In genomic region chr2:27125979-27126378, GRCm38 (mm10) we compare ENCODE assay signal across 9 mouse cellular contexts. TPM values are rescaled to one million over a fixed set of nuclear protein-coding genes. Genes with fewer than 3 reads are reported as not detected.
DNase-seq lines count a peak whose midpoint lies in the region; ATAC-seq and TF ChIP-seq lines count a peak whose summit lies in the region.
"Had no signal": no experiment of that assay in that cellular context is flagged by ENCODE, and none has a peak within 500 bp of the region (broad histone marks: within the 10 kb centered on the region; RNA-seq: fewer than 3 reads in every experiment).

No protein-coding gene starts in this region.

- peak; percentile 31 for DNase-seq in cerebellum, adult 11 months
- no peak for DNase-seq in cerebellum, adult 11-12 months
- DNase-seq in midbrain, embryonic 10.5 days (ENCODE audit: low spot score) = peak; percentile 49
- DNase-seq in brain, embryonic 14.5 days (ENCODE audit: low read depth) = no peak
- DNase-seq in heart, postnatal 14 days = peak; percentile 58 to 76
- DNase-seq in mesoderm, embryonic 11.5 days (ENCODE audit: low read depth, low spot score) = peak; percentile 60
- DNase-seq in thymus, postnatal 10 days (ENCODE audit: low spot score in 2 of 2) = peak; percentile 72 to 86

- intact Hi-C loops in heart, postnatal 14 days (cut with DNase I) = loop anchor here (2.0 to 5.0 kb wide), 2 partner anchors 66 to 109 kb away; no protein-coding TSS in a partner anchor

- TF ChIP-seq POLR2A in brain, embryonic 14.5 days (IDR thresholded peaks at IDR 0.05; ENCODE audit: borderline replicate concordance, extremely low read depth, insufficient read depth, insufficient read length, poor library complexity, severe bottlenecking) = no peak

- H3K9ac ChIP-seq in midbrain, embryonic 15.5 days = no peak overlapping the region
- H3K9ac ChIP-seq: hindbrain, embryonic 15.5 days had no signal

- TF ChIP-seq CTCF in brain, embryonic 14.5 days (IDR thresholded peaks at IDR 0.05; ENCODE audit: borderline replicate concordance, extremely low read depth, insufficient read depth, insufficient read length) = peak; percentile 60; the same call in 1 of the 2 replicates

- no peak overlapping the region for H3K4me2 ChIP-seq in midbrain, embryonic 15.5 days
- H3K4me2 ChIP-seq: hindbrain, embryonic 15.5 days had no signal

- peaks cover 26% of the 10 kb centered on the region for H3K4me1 ChIP-seq in midbrain, embryonic 10.5 days
- peaks cover 15% of the 10 kb centered on the region for H3K4me1 ChIP-seq in midbrain, embryonic 15.5 days

- H3K4me3 ChIP-seq in midbrain, embryonic 10.5 days = no peak overlapping the region
- H3K4me3 ChIP-seq in midbrain, embryonic 15.5 days = no peak overlapping the region
- H3K4me3 ChIP-seq: hindbrain, embryonic 15.5 days had no signal

- 41% methylated on average over 10 of the region's 10 CpGs for WGBS in midbrain, embryonic 10.5 days
- 42% methylated on average over 10 of the region's 10 CpGs for WGBS in midbrain, embryonic 15.5 days

- no peak for ATAC-seq in midbrain, embryonic 15.5 days (replicated peaks)

- no peak overlapping the region for H3K27ac ChIP-seq in midbrain, embryonic 10.5 days (replicated peaks)
- H3K27ac ChIP-seq in midbrain, embryonic 15.5 days = no peak overlapping the region
- H3K27ac ChIP-seq: hindbrain, embryonic 15.5 days had no signal

- H3K36me3 ChIP-seq in midbrain, embryonic 10.5 days = no peaks in the 10 kb centered on the region
- no peaks in the 10 kb centered on the region for H3K36me3 ChIP-seq in midbrain, embryonic 15.5 days (replicated peaks)
- H3K36me3 ChIP-seq: hindbrain, embryonic 15.5 days had no signal

- H3K27me3 ChIP-seq in midbrain, embryonic 10.5 days (ENCODE audit: low read depth, poor library complexity, severe bottlenecking) = 0 out of 2 replicates have a peak, but pooled peaks cover 5% of the 10 kb centered on the region
- H3K27me3 ChIP-seq in midbrain, embryonic 15.5 days (replicated peaks) = no peaks in the 10 kb centered on the region
- H3K27me3 ChIP-seq: hindbrain, embryonic 15.5 days had no signal

- H3K9me3 ChIP-seq in midbrain, embryonic 10.5 days (replicated peaks) = 0 out of 2 replicates have a peak, but pooled peaks cover 3% of the 10 kb centered on the region
- H3K9me3 ChIP-seq in midbrain, embryonic 15.5 days = no peaks in the 10 kb centered on the region
- H3K9me3 ChIP-seq: hindbrain, embryonic 15.5 days had no signal

RNA-seq across cellular contexts. Expression of gene Fam163b, which starts 16.3 kb away (rescaled TPM):
- polyA plus RNA-seq in midbrain, embryonic 10.5 days (2016; fragmentation: Nextera tagmentation; extraction: Ambion mirVana) = 0.06 and 0.22 TPM in 2 replicates
- polyA plus RNA-seq in midbrain, embryonic 15.5 days (2015; fragmentation: Nextera tagmentation; extraction: Ambion mirVana) = 4.7 and 5.4 TPM in 2 replicates
- 5.6 and 7.2 TPM in 2 replicates for polyA plus RNA-seq in brain, embryonic 14.5 days (2012; rRNA removed)
- total RNA-seq in heart, postnatal 14 days (2021) = under 1 TPM; 0.38 to 0.51 TPM

RNA-seq across cellular contexts. Expression of gene Dbh, which starts 39.1 kb away (rescaled TPM):
- 1.1 TPM in 2 replicates for polyA plus RNA-seq in midbrain, embryonic 10.5 days (2016; fragmentation: Nextera tagmentation; extraction: Ambion mirVana)
- polyA plus RNA-seq in midbrain, embryonic 15.5 days (2015; fragmentation: Nextera tagmentation; extraction: Ambion mirVana) = 0.65 and 3.6 TPM in 2 replicates
- 0.88 and 2.7 TPM in 2 replicates for polyA plus RNA-seq in brain, embryonic 14.5 days (2012; rRNA removed)
- total RNA-seq in heart, postnatal 14 days (2021) = 1 to 10 TPM; 2.2 to 2.6 TPM

RNA-seq across cellular contexts. Expression of gene Adamtsl2, which starts 46.8 kb away (rescaled TPM):
- 4.8 and 6.3 TPM in 2 replicates for polyA plus RNA-seq in midbrain, embryonic 10.5 days (2016; fragmentation: Nextera tagmentation; extraction: Ambion mirVana)
- 9.7 and 10.1 TPM in 2 replicates for polyA plus RNA-seq in midbrain, embryonic 15.5 days (2015; fragmentation: Nextera tagmentation; extraction: Ambion mirVana)
- 12.1 and 14.3 TPM in 2 replicates for polyA plus RNA-seq in brain, embryonic 14.5 days (2012; rRNA removed)
- total RNA-seq in heart, postnatal 14 days (2021) = 10 to 100 TPM; 27.9 to 36.3 TPM

RNA-seq across cellular contexts. Expression of gene Mymk, which starts 54.0 kb away (rescaled TPM):
- polyA plus RNA-seq in midbrain, embryonic 10.5 days (2016; fragmentation: Nextera tagmentation; extraction: Ambion mirVana) = not detected in 2 replicates
- polyA plus RNA-seq in midbrain, embryonic 15.5 days (2015; fragmentation: Nextera tagmentation; extraction: Ambion mirVana) = 0.14 TPM in 2 replicates
- polyA plus RNA-seq in brain, embryonic 14.5 days (2012; rRNA removed) = 0.26 and 0.73 TPM in 2 replicates
- total RNA-seq in heart, postnatal 14 days (2021) = not detected

Comparison
In these comparisons a context has a peak if more than half of its experiments do, and no peak if none do; other contexts are left out.
1. DNase-seq: peak in cerebellum, adult 11 months (single experiment), midbrain, embryonic 10.5 days (single experiment), heart, postnatal 14 days (2 of 2), mesoderm, embryonic 11.5 days (single experiment) and thymus, postnatal 10 days (2 of 2); none in cerebellum, adult 11-12 months (single experiment) and brain, embryonic 14.5 days (single experiment).